Mouse (Mus musculus) thymus, adult 2 months (tissue): ENCODE data around the gene Krt10. TPM values are rescaled to one million over a fixed set of nuclear protein-coding genes. Genes with fewer than 3 reads are reported as not detected.

Experiments
- DNase-seq: peaks from one replicate; pipeline ENCODE4 v3.0.0; 2021
- H3K27ac ChIP-seq: fragments of 200-500 bp; 2 replicates; pipeline ENCODE4 v1.5.1; 2012; ENCODE audit warnings: low read length, control low read depth; ENCODE audit not compliant: control insufficient read depth, insufficient read depth
- H3K27me3 ChIP-seq: fragments of 200-500 bp; 2 replicates; pipeline ENCODE4 v1.6.1; 2012; ENCODE audit warnings: mild to moderate bottlenecking, low read length, moderate library complexity, mixed read lengths; ENCODE audit not compliant: control insufficient read depth, insufficient read depth
- H3K36me3 ChIP-seq: fragments of 200-500 bp; 2 replicates; pipeline ENCODE4 v1.6.1; 2012; ENCODE audit warnings: mild to moderate bottlenecking, low read length, moderate library complexity; ENCODE audit not compliant: control insufficient read depth, insufficient read depth
- H3K4me1 ChIP-seq: fragments of 200-500 bp; replicated peaks from 2 replicates; pipeline ENCODE4 v1.6.1; 2012; ENCODE audit warnings: low read length; ENCODE audit not compliant: control insufficient read depth, insufficient read depth
- H3K4me3 ChIP-seq: fragments of 200-500 bp; 2 replicates; pipeline ENCODE4 v1.5.1; 2012; ENCODE audit warnings: mild to moderate bottlenecking, low read length, control low read depth, moderate library complexity; ENCODE audit not compliant: control insufficient read depth, insufficient read depth
- CTCF ChIP-seq: fragments of 200-500 bp; IDR thresholded peaks from 2 replicates; pipeline ENCODE4 v1.5.1; 2012; ENCODE audit warnings: mild to moderate bottlenecking, control low read depth, low read length, moderate library complexity, borderline replicate concordance; ENCODE audit not compliant: control insufficient read depth, poor library complexity, insufficient read depth; ENCODE audit errors: extremely low read depth
- POLR2A ChIP-seq: fragments of 200-500 bp; IDR thresholded peaks from 2 replicates; pipeline ENCODE4 v1.6.1; 2012; ENCODE audit warnings: mild to moderate bottlenecking, low read length, control low read depth, moderate library complexity; ENCODE audit not compliant: control insufficient read depth, poor library complexity, insufficient read depth; ENCODE audit errors: extremely low read depth
- WGBS: fragments of 180-500 bp; shearing (Covaris S2); methylation state at CpG from one replicate; pipeline ENCODE4 v1.1.7; 2018; 5-methylcytosine and 5-hydroxymethylcytosine counted together
- polyA plus RNA-seq: library from polyadenylated mRNA; depleted of rRNA; stranded (reverse); fragments of >200 nt; gene quantifications from 2 replicates; pipeline ENCODE4 v1.2.3, GENCODE M21; 2012; rRNA removed

Krt10 gene
- polyA plus RNA-seq, 1 experiment = 6.4 TPM

- Histone ChIP-seq H3K4me3 (no peak overlapping the region), H3K36me3 (no peaks in the 10 kb centered on the region), H3K27me3 (no peaks in the 10 kb centered on the region), H3K4me1 (no peaks in the 10 kb centered on the region), H3K27ac (no peak overlapping the region)
- DNase-seq = no peak
- WGBS = 90% methylated on average over 11 of the region's 11 CpGs
- TF ChIP-seq POLR2A (no peak), CTCF (no peak)
These were observed 49.8 kb downstream of the Krt10 start for GRCm38 (mm10) chr11:99339299-99339847.

- Histone ChIP-seq H3K36me3 (no peaks in the 10 kb centered on the region), H3K27me3 (no peaks in the 10 kb centered on the region), H3K4me1 (no peaks in the 10 kb centered on the region), H3K27ac (no peak within 1 kb of the TSS), H3K4me3 (no peak within 1 kb of the TSS)
- 93% methylated on average over 11 of the region's 11 CpGs for WGBS
- TF ChIP-seq CTCF = no peak
- TF ChIP-seq POLR2A = no peak
- no peak for DNase-seq
These were observed 51.3 kb downstream of the Krt10 start, which contains the start of gene Krt26 for GRCm38 (mm10) chr11:99337866-99338265. Gene Krt26, minus strand, starts transcription at chr11:99337966.

Other genes with a start within 250 kb of the Krt10 start
- gene Ccr7, start 234.3 kb downstream of the Krt10 start, polyA plus RNA-seq = 202 and 240 TPM in 2 replicates
- 37.0 and 43.5 TPM in 2 replicates for gene Smarce1, start 158.3 kb downstream of the Krt10 start, polyA plus RNA-seq
- gene Krt222, start 145.3 kb downstream of the Krt10 start, polyA plus RNA-seq = 0.23 and 0.40 TPM in 2 replicates
- 0.10 and 0.12 TPM in 2 replicates for gene Krt24, start 104.1 kb downstream of the Krt10 start, polyA plus RNA-seq
- 0.16 and 0.18 TPM in 2 replicates for gene Krt25, start 66.4 kb downstream of the Krt10 start, polyA plus RNA-seq
- not detected in 2 replicates for gene Krt26, start 51.4 kb downstream of the Krt10 start, polyA plus RNA-seq
- gene Krt27, start 38.3 kb downstream of the Krt10 start, polyA plus RNA-seq = 0.05 and 0.13 TPM in 2 replicates
- not detected in 2 replicates for gene Krt28, start 14.5 kb downstream of the Krt10 start, polyA plus RNA-seq
- gene Krt12, start 32.9 kb upstream of the Krt10 start, polyA plus RNA-seq = 0.27 and 0.34 TPM in 2 replicates
- gene Krt20, start 48.8 kb upstream of the Krt10 start, polyA plus RNA-seq = 0.65 and 1.0 TPM in 2 replicates
- gene Krt23, start 103.8 kb upstream of the Krt10 start, polyA plus RNA-seq = 1.5 and 1.7 TPM in 2 replicates
- 0.11 TPM in 1 of 2 replicates, not detected in the other for gene Krt39, start 132.0 kb upstream of the Krt10 start, polyA plus RNA-seq
- gene Krt40, start 153.8 kb upstream of the Krt10 start, polyA plus RNA-seq = 0.09 TPM in 1 of 2 replicates, not detected in the other
- gene Krtap3-3, start 161.5 kb upstream of the Krt10 start, polyA plus RNA-seq = 0.46 and 0.66 TPM in 2 replicates
- 0.15 and 0.19 TPM in 2 replicates for gene Krtap3-2, start 167.5 kb upstream of the Krt10 start, polyA plus RNA-seq
- not detected in 2 replicates for gene Gm11939, start 170.1 kb upstream of the Krt10 start, polyA plus RNA-seq
- 0.43 and 0.81 TPM in 2 replicates for gene Krtap3-1, start 177.3 kb upstream of the Krt10 start, polyA plus RNA-seq
- gene Krtap1-5, start 191.7 kb upstream of the Krt10 start, polyA plus RNA-seq = not detected in 2 replicates
- not detected in 2 replicates for gene Krtap1-4, start 194.3 kb upstream of the Krt10 start, polyA plus RNA-seq
- not detected in 2 replicates for gene Krtap1-3, start 202.0 kb upstream of the Krt10 start, polyA plus RNA-seq
- gene Krtap9-3, start 208.7 kb upstream of the Krt10 start, polyA plus RNA-seq = not detected in 2 replicates
- gene Gm11938, start 213.9 kb upstream of the Krt10 start, polyA plus RNA-seq = 0.33 TPM in 1 of 2 replicates, not detected in the other
- not detected in 2 replicates for gene Gm11937, start 220.8 kb upstream of the Krt10 start, polyA plus RNA-seq
- 0.22 and 0.37 TPM in 2 replicates for gene Krtap2-4, start 225.5 kb upstream of the Krt10 start, polyA plus RNA-seq
- not detected in 2 replicates for gene Gm11562, start 231.1 kb upstream of the Krt10 start, polyA plus RNA-seq
- not detected in 2 replicates for gene Krtap4-1, start 238.9 kb upstream of the Krt10 start, polyA plus RNA-seq
- not detected in 2 replicates for gene Krtap4-2, start 245.7 kb upstream of the Krt10 start, polyA plus RNA-seq